Mouse (Mus musculus) midbrain, postnatal 0 days (tissue): ENCODE measurements around the gene Clasp1. TPM values are rescaled to one million over a fixed set of nuclear protein-coding genes. Genes with fewer than 3 reads are reported as not detected.

Experiments
- ATAC-seq: fragments of 200-750 bp; cut with Nextera tagmentation; 2 replicates; pipeline ENCODE4 v1.8.0; 2017; ENCODE audit warnings: moderate number of reproducible peaks, mild to moderate bottlenecking, moderate TSS enrichment, moderate library complexity; ENCODE audit not compliant: low FRiP score
- DNase-seq: peaks from one replicate; pipeline ENCODE4 v3.0.0-alpha.2; 2015; ENCODE audit warnings: low spot score
- H3K27ac ChIP-seq: fragments of 300-500 bp; sonication (generic); 2 replicates; pipeline ENCODE4 v1.5.1; 2014; ENCODE audit warnings: low read depth, mild to moderate bottlenecking, low read length, mixed read lengths
- H3K27me3 ChIP-seq: fragments of 300-500 bp; sonication (generic); 2 replicates; pipeline ENCODE4 v1.6.1; 2014; ENCODE audit warnings: low read length, control low read depth, mixed read lengths; ENCODE audit not compliant: insufficient read depth
- H3K36me3 ChIP-seq: fragments of 300-500 bp; sonication (generic); 2 replicates; pipeline ENCODE4 v1.6.1; 2014; ENCODE audit warnings: low read length, control low read depth, mixed read lengths; ENCODE audit not compliant: insufficient read depth
- H3K4me1 ChIP-seq: fragments of 300-500 bp; sonication (generic); 2 replicates; pipeline ENCODE4 v1.6.1; 2014; ENCODE audit warnings: mild to moderate bottlenecking, control low read depth, antibody characterized with exemption, low read length, mixed read lengths; ENCODE audit not compliant: insufficient read depth
- H3K4me2 ChIP-seq: fragments of 300-500 bp; sonication (generic); 2 replicates; pipeline ENCODE4 v1.6.1; 2014; ENCODE audit warnings: low read depth, mild to moderate bottlenecking, low read length, mixed read lengths; ENCODE audit not compliant: poor library complexity, severe bottlenecking
- H3K4me3 ChIP-seq: fragments of 300-500 bp; sonication (generic); 2 replicates; pipeline ENCODE4 v1.5.1; 2014; ENCODE audit warnings: low read depth, mild to moderate bottlenecking, low read length, moderate library complexity
- H3K9ac ChIP-seq: fragments of 300-500 bp; sonication (generic); replicated peaks from 2 replicates; pipeline ENCODE4 v1.6.1; 2014; ENCODE audit warnings: mild to moderate bottlenecking, low read length, moderate library complexity, mixed read lengths; ENCODE audit not compliant: poor library complexity, severe bottlenecking
- H3K9me3 ChIP-seq: fragments of 300-500 bp; sonication (generic); 2 replicates; pipeline ENCODE4 v1.6.1; 2016; ENCODE audit warnings: low read length, control low read depth
- CTCF ChIP-seq: IDR thresholded peaks from 2 replicates; pipeline ENCODE4 v1.5.1; 2016; ENCODE audit warnings: antibody characterized with exemption, mild to moderate bottlenecking
- WGBS: fragments of 180-500 bp; shearing (Covaris S2); extraction: QIAGEN DNeasy Blood & Tissue Kit; methylation state at CpG from one replicate; pipeline ENCODE4 v1.1.7; 2014; 5-methylcytosine and 5-hydroxymethylcytosine counted together
- polyA plus RNA-seq: library from polyadenylated mRNA; unstranded; fragments of >200 nt; fragmentation: Nextera tagmentation; extraction: Ambion mirVana; gene quantifications from 2 replicates; pipeline ENCODE4 v1.2.1, GENCODE M21; 2015
- total RNA-seq: library from RNA; depleted of rRNA; stranded (reverse); fragments of >200 nt; gene quantifications from 2 replicates; pipeline ENCODE4 v1.2.3, GENCODE M21; 2014

Clasp1 gene
- total and polyA plus RNA-seq, 2 experiments from 2014 or later, result 75.9 to 141 TPM

GRCm38 (mm10) chr1:118581179-118581578 lies 192.3 kb downstream of the Clasp1 start:
- Histone ChIP-seq H3K27me3 (no peaks in the 10 kb centered on the region), H3K27ac (no peak overlapping the region), H3K9me3 (no peaks in the 10 kb centered on the region), H3K4me1 (no peaks in the 10 kb centered on the region), H3K36me3 (peaks cover 33% of the 10 kb centered on the region), H3K4me2 (no peak overlapping the region), H3K9ac (no peak overlapping the region), H3K4me3 (no peak overlapping the region)
- no peak for DNase-seq
- no peak for ATAC-seq
- TF ChIP-seq CTCF, result no peak
- WGBS, result 94% methylated on average over 8 of the region's 8 CpGs

GRCm38 (mm10) chr1:118589721-118590120 lies 200.9 kb downstream of the Clasp1 start:
- Histone ChIP-seq H3K27me3 (no peaks in the 10 kb centered on the region), H3K4me1 (no peaks in the 10 kb centered on the region), H3K27ac (no peak overlapping the region), H3K9me3 (no peaks in the 10 kb centered on the region), H3K36me3 (peaks cover 45% of the 10 kb centered on the region), H3K4me3 (no peak overlapping the region), H3K4me2 (no peak overlapping the region), H3K9ac (no peak overlapping the region)
- no peak for TF ChIP-seq CTCF
- ATAC-seq (no peak), DNase-seq (no peak)
- WGBS, result 57% methylated on average over 5 of the region's 5 CpGs

GRCm38 (mm10) chr1:118592933-118593332 lies 204.1 kb downstream of the Clasp1 start:
- H3K27me3 ChIP-seq, result no peaks in the 10 kb centered on the region
- H3K4me2 ChIP-seq, result no peak overlapping the region
- no peaks in the 10 kb centered on the region for H3K9me3 ChIP-seq
- no peaks in the 10 kb centered on the region for H3K4me1 ChIP-seq
- no peak for ATAC-seq
- no peak for DNase-seq
- no peak overlapping the region for H3K9ac ChIP-seq
- WGBS, result 96% methylated on average over 4 of the region's 4 CpGs
- TF ChIP-seq CTCF, result no peak
- H3K36me3 ChIP-seq, result peaks cover 63% of the 10 kb centered on the region
- H3K27ac ChIP-seq, result no peak overlapping the region
- no peak overlapping the region for H3K4me3 ChIP-seq

GRCm38 (mm10) chr1:118595395-118595794 lies 206.5 kb downstream of the Clasp1 start:
- no peak for DNase-seq
- Histone ChIP-seq H3K27ac (no peak overlapping the region), H3K9me3 (no peaks in the 10 kb centered on the region), H3K4me3 (no peak overlapping the region), H3K4me2 (no peak overlapping the region), H3K27me3 (no peaks in the 10 kb centered on the region), H3K9ac (no peak overlapping the region), H3K4me1 (no peaks in the 10 kb centered on the region), H3K36me3 (peaks cover 68% of the 10 kb centered on the region)
- TF ChIP-seq CTCF, result no peak
- ATAC-seq, result no peak
- 94% methylated on average over 2 of the region's 2 CpGs for WGBS

GRCm38 (mm10) chr1:118597475-118598213 lies 208.8 kb downstream of the Clasp1 start:
- 87% methylated on average over 2 of the region's 2 CpGs for WGBS
- Histone ChIP-seq H3K4me2 (no peak overlapping the region), H3K4me1 (no peaks in the 10 kb centered on the region), H3K27me3 (no peaks in the 10 kb centered on the region), H3K9ac (no peak overlapping the region), H3K27ac (no peak overlapping the region), H3K36me3 (peaks cover 72% of the 10 kb centered on the region), H3K4me3 (no peak overlapping the region), H3K9me3 (no peaks in the 10 kb centered on the region)
- TF ChIP-seq CTCF, result no peak
- DNase-seq, result no peak
- no peak for ATAC-seq

- no peaks in the 10 kb centered on the region for H3K9me3 ChIP-seq
- H3K36me3 ChIP-seq, result peaks cover 73% of the 10 kb centered on the region
- H3K4me3 ChIP-seq, result no peak overlapping the region
- H3K9ac ChIP-seq, result no peak overlapping the region
- H3K4me2 ChIP-seq, result no peak overlapping the region
- no peak for TF ChIP-seq CTCF
- ATAC-seq (no peak), DNase-seq (no peak)
- WGBS, result 84% methylated on average over 3 of the region's 3 CpGs
- H3K27me3 ChIP-seq, result no peaks in the 10 kb centered on the region
- no peaks in the 10 kb centered on the region for H3K4me1 ChIP-seq
- no peak overlapping the region for H3K27ac ChIP-seq
Measured at GRCm38 (mm10) chr1:118598339-118598738, 209.5 kb downstream of the Clasp1 start.
